Mouse (Mus musculus): ENCODE data around the gene Itgb4.

Itgb4 gene

DNA sequence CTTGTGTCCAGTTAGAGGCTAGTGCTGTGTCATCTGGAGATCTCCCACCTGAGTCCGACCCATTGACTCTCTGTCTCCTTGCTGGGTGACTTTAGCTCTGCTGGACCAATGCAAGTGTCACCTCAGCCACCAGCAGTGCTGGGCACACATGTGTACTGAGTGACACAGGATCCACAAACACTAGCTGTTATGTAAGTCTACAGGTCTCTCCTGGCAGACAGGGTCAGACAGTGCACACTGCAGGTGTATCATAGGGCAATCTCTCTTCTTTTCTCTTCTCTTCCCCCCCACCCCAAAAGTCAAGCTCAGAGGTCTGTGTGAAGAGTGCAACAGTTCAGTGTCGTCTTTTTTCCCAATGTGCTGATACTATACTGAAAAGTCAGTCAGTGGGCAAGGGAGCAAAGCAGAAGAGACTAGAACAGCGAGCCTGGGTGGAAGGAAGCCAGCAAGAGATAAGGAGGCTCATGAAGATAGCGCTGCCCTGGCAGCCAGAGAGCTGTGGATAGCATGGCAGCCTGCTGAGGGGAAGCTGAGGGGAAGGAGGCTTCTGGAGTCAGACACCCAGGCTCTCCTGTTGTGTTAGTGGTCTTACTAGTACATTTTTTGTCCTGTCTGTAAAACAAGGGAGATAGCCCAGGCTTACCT is 82.8 kb downstream of the Itgb4 start:
- in situ Hi-C loops (cut with MboI, MseI) = no loop called here

All from T-helper 2 cell (primary cell).